7 mouse cellular contexts compared by ENCODE assay signal in the genomic region with DNA sequence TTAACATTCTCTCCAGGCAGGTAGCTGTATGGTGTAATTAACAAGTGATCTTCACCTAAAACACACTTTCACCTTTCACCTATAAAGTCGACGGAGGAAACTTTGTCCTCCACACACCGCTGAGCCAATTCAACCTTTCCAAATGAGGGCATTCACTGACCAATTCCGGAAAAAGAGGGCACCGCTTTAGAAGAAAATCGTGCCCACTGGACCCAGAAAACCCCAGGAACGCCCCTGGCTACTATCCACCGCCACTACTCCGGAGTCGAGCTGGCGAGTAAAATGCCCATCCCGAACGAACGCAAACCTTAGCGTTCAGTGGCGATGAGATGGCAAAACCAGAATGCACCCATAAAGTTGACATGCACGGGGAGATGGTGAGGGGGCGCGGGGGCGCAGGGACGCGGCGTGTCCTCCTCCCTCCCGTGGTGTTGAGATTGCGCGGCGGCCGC. TPM values are rescaled to one million over a fixed set of nuclear protein-coding genes. Genes with fewer than 3 reads are reported as not detected.
DNase-seq lines count a peak whose midpoint lies in the region; ATAC-seq and TF ChIP-seq lines count a peak whose summit lies in the region.

No protein-coding gene starts in this region.

- H3K4me2 ChIP-seq in heart, postnatal 0 days (ENCODE audit: low read depth, low read length): peak overlapping the region; percentile 78
- H3K4me2 ChIP-seq in limb, embryonic 13.5 days (replicated peaks): peak overlapping the region; percentile 65
- H3K4me2 ChIP-seq in neural tube, embryonic 14.5 days (ENCODE audit: low read depth, low read length): peak overlapping the region; percentile 75

- no peaks in the 10 kb centered on the region for H3K9me3 ChIP-seq in ES-E14 (ENCODE audit: control insufficient read depth, insufficient read depth, low read depth, low read length)
- no peaks in the 10 kb centered on the region for H3K9me3 ChIP-seq in heart, postnatal 0 days (replicated peaks; ENCODE audit: control insufficient read depth, low read length)
- no peaks in the 10 kb centered on the region for H3K9me3 ChIP-seq in limb, embryonic 13.5 days
- no peaks in the 10 kb centered on the region for H3K9me3 ChIP-seq in neural tube, embryonic 14.5 days (ENCODE audit: control insufficient read depth, low read length)

- H3K4me3 ChIP-seq in ES-E14 (ENCODE audit: insufficient read depth in 1 of 2, low read depth in 1 of 2, low read length in 2 of 2, poor library complexity in 1 of 2, severe bottlenecking in 1 of 2): peak overlapping the region; percentile 83 to 97
- peak overlapping the region; percentile 85 for H3K4me3 ChIP-seq in heart, postnatal 0 days (ENCODE audit: low read depth, low read length)
- H3K4me3 ChIP-seq in limb, embryonic 13.5 days: peak overlapping the region; percentile 85
- H3K4me3 ChIP-seq in neural tube, embryonic 14.5 days (ENCODE audit: low read depth, low read length): peak overlapping the region; percentile 79

- DNase-seq in ES-E14 (ENCODE audit: low read depth, low spot score) (no peak), adipocyte (ENCODE audit: low spot score) (peak; percentile 57)
- DNase-seq in heart, postnatal 0 days (ENCODE audit: low spot score): peak; percentile 17
- DNase-seq in layer of hippocampus, adult 11-12 months (ENCODE audit: low spot score): no peak
- DNase-seq in cerebellum, postnatal 25 days: no peak

- no peak for TF ChIP-seq CTCF in heart, postnatal 0 days (IDR thresholded peaks at IDR 0.05; ENCODE audit: low read depth)

- H3K36me3 ChIP-seq in ES-E14 (ENCODE audit: control insufficient read depth, insufficient read depth, low read length, poor library complexity, severe bottlenecking): no peaks in the 10 kb centered on the region
- no peaks in the 10 kb centered on the region for H3K36me3 ChIP-seq in heart, postnatal 0 days (replicated peaks; ENCODE audit: control insufficient read depth, insufficient read depth, low read length)
- no peaks in the 10 kb centered on the region for H3K36me3 ChIP-seq in limb, embryonic 13.5 days
- H3K36me3 ChIP-seq in neural tube, embryonic 14.5 days (ENCODE audit: control insufficient read depth, insufficient read depth, low read length): no peaks in the 10 kb centered on the region

- peak overlapping the region; percentile 93 for H3K9ac ChIP-seq in ES-E14 (ENCODE audit: insufficient read depth, low read depth, low read length, poor library complexity, severe bottlenecking)
- H3K9ac ChIP-seq in heart, postnatal 0 days (replicated peaks; ENCODE audit: low read depth, low read length): peak overlapping the region; percentile 92
- H3K9ac ChIP-seq in limb, embryonic 13.5 days: peak overlapping the region; percentile 92
- H3K9ac ChIP-seq in neural tube, embryonic 14.5 days (replicated peaks; ENCODE audit: low read depth, low read length): peak overlapping the region; percentile 89

- under 1% methylated on average over 28 of the region's 28 CpGs for WGBS in heart, postnatal 0 days
- WGBS in limb, embryonic 13.5 days: under 1% methylated on average over 24 of the region's 28 CpGs
- WGBS in neural tube, embryonic 14.5 days: under 1% methylated on average over 28 of the region's 28 CpGs

- H3K4me1 ChIP-seq in ES-E14 (ENCODE audit: control insufficient read depth in 2 of 2, insufficient read depth in 2 of 2, low read length in 2 of 2, poor library complexity in 1 of 2): peaks cover 3 to 9% of the 10 kb centered on the region in 2 experiments
- H3K4me1 ChIP-seq in heart, postnatal 0 days (ENCODE audit: control insufficient read depth, insufficient read depth): peaks cover 9% of the 10 kb centered on the region
- peaks cover 34% of the 10 kb centered on the region for H3K4me1 ChIP-seq in limb, embryonic 13.5 days
- peaks cover 8% of the 10 kb centered on the region for H3K4me1 ChIP-seq in neural tube, embryonic 14.5 days (ENCODE audit: control insufficient read depth, insufficient read depth, low read length)

- in situ Hi-C loops in ES-E14 (cut with MboI; ENCODE audit: low sequenced_read_pairs in 2 of 2, unreplicated experiment in 2 of 2): no loop called here

- no peak for TF ChIP-seq EP300 in heart, postnatal 0 days (IDR thresholded peaks at IDR 0.05; ENCODE audit: low read depth)

- peak; percentile 21 for ATAC-seq in heart, postnatal 0 days (ENCODE audit: insufficient read depth, low read depth)
- peak; percentile 33; the same call in 1 of the 2 replicates for ATAC-seq in limb, embryonic 13.5 days (ENCODE audit: low FRiP score, low read depth)
- ATAC-seq in neural tube, embryonic 14.5 days (ENCODE audit: low read depth): 0 out of 2 replicates have a peak, but pooled peaks have one; percentile 3

- peak overlapping the region; percentile 86 for H3K27ac ChIP-seq in ES-E14 (ENCODE audit: insufficient read depth, low read depth, low read length, poor library complexity, severe bottlenecking)
- peak overlapping the region; percentile 97 for H3K27ac ChIP-seq in heart, postnatal 0 days (ENCODE audit: low read depth)
- peak overlapping the region; percentile 98 for H3K27ac ChIP-seq in limb, embryonic 13.5 days
- peak overlapping the region; percentile 96 for H3K27ac ChIP-seq in neural tube, embryonic 14.5 days (ENCODE audit: low read depth, low read length)

- H3K27me3 ChIP-seq in heart, postnatal 0 days (ENCODE audit: control insufficient read depth, insufficient read depth, low read length): no peaks in the 10 kb centered on the region
- no peaks in the 10 kb centered on the region for H3K27me3 ChIP-seq in limb, embryonic 13.5 days
- no peaks in the 10 kb centered on the region for H3K27me3 ChIP-seq in neural tube, embryonic 14.5 days (ENCODE audit: control insufficient read depth, insufficient read depth, low read length)

TF ChIP-seq in ES-E14, 5 proteins besides CTCF, POLR2A, EP300 and RAD21:
- no peak for TF ChIP-seq HCFC1 (IDR thresholded peaks at IDR 0.05; ENCODE audit: borderline replicate concordance, insufficient read depth, low read length)
- TF ChIP-seq MAFK (IDR thresholded peaks at IDR 0.05; ENCODE audit: insufficient read depth, low read depth, low read length): no peak
- TF ChIP-seq CHD2 (IDR thresholded peaks at IDR 0.05; ENCODE audit: low read depth, low read length): no peak
- no peak for TF ChIP-seq ZNF384 (IDR thresholded peaks at IDR 0.05; ENCODE audit: low read depth, low read length)
- no peak for TF ChIP-seq ZC3H11A (IDR thresholded peaks at IDR 0.05; ENCODE audit: borderline replicate concordance, low read depth, low read length)

RNA-seq across cellular contexts. Expression of a gene that starts 0.7 kb away (rescaled TPM):
- 17.1 and 21.6 TPM in 2 replicates for total RNA-seq in ES-E14 (2012; rRNA removed)
- 32.0 and 43.5 TPM in 2 replicates for total RNA-seq in heart, postnatal 0 days (2014; rRNA removed; ENCODE audit: low replicate concordance)
- polyA plus RNA-seq in heart, postnatal 0 days (2015; fragmentation: Nextera tagmentation; extraction: Ambion mirVana): 61.2 and 65.9 TPM in 2 replicates
- 58.7 and 60.4 TPM in 2 replicates for polyA plus RNA-seq in limb, embryonic 13.5 days (2015; fragmentation: Nextera tagmentation; extraction: Ambion mirVana)
- 87.4 and 88.0 TPM in 2 replicates for polyA plus RNA-seq in neural tube, embryonic 14.5 days (2014; fragmentation: Nextera tagmentation; extraction: Ambion mirVana)

Comparison
In these comparisons a context has a peak if more than half of its experiments do, and no peak if none do; other contexts are left out.
1. DNase-seq: peak in adipocyte (single experiment) and heart, postnatal 0 days (single experiment); none in ES-E14 (single experiment), layer of hippocampus, adult 11-12 months (single experiment) and cerebellum, postnatal 25 days (0 of 2).
2. Peak in every context shown above with its lines, with median percentiles within 50 percentile points of each other: H3K27ac ChIP-seq, H3K4me3 ChIP-seq, H3K9ac ChIP-seq, ATAC-seq and H3K4me2 ChIP-seq.